Mouse (Mus musculus) spleen, adult 2 months (tissue): ENCODE data around the gene Myo6. TPM values are rescaled to one million over a fixed set of nuclear protein-coding genes. Genes with fewer than 3 reads are reported as not detected.

Source experiments
- DNase-seq, 2 experiments: peaks; one replicate each; pipeline versions ENCODE4 v3.0.0 to v3.0.0-alpha.2; 2012 to 2021; ENCODE audit warnings: low spot score in 2 of 2, low read depth in 1 of 2
- H3K27ac ChIP-seq: fragments of 200-500 bp; 2 replicates; pipeline ENCODE4 v1.5.1; 2012; ENCODE audit warnings: low read length, inconsistent platforms; ENCODE audit not compliant: insufficient read depth
- H3K27me3 ChIP-seq: fragments of 200-500 bp; 2 replicates; pipeline ENCODE4 v1.6.1; 2012; ENCODE audit warnings: mild to moderate bottlenecking, moderate library complexity, low read length, inconsistent platforms; ENCODE audit not compliant: control insufficient read depth, insufficient read depth
- H3K36me3 ChIP-seq: fragments of 200-500 bp; 2 replicates; pipeline ENCODE4 v1.6.1; 2012; ENCODE audit warnings: mild to moderate bottlenecking, low read length, inconsistent platforms; ENCODE audit not compliant: control insufficient read depth, insufficient read depth
- H3K4me1 ChIP-seq: fragments of 200-500 bp; 2 replicates; pipeline ENCODE4 v1.6.1; 2011; ENCODE audit warnings: inconsistent platforms; ENCODE audit not compliant: control insufficient read depth, insufficient read depth, insufficient read length
- H3K4me3 ChIP-seq: fragments of 200-500 bp; 2 replicates; pipeline ENCODE4 v1.5.1; 2011; ENCODE audit warnings: mild to moderate bottlenecking, inconsistent platforms; ENCODE audit not compliant: insufficient read depth, insufficient read length; ENCODE audit errors: extremely low read depth
- CTCF ChIP-seq: fragments of 200-500 bp; IDR thresholded peaks from 2 replicates; pipeline ENCODE4 v1.5.1; 2011; ENCODE audit warnings: mild to moderate bottlenecking, inconsistent platforms; ENCODE audit not compliant: insufficient read depth, insufficient read length, insufficient replicate concordance; ENCODE audit errors: extremely low read depth
- POLR2A ChIP-seq: fragments of 200-500 bp; IDR thresholded peaks from 2 replicates; pipeline ENCODE4 v1.6.1; 2011; ENCODE audit warnings: low read depth, low read length, inconsistent platforms
- whole genome bisulfite sequencing: fragments of 180-500 bp; shearing (Covaris S2); methylation state at CpG from one replicate; pipeline ENCODE4 v1.1.7; 2018; 5-methylcytosine and 5-hydroxymethylcytosine counted together
- polyA plus RNA-seq: library from polyadenylated mRNA; depleted of rRNA; stranded (reverse); fragments of >200 nt; gene quantifications from 2 replicates; pipeline ENCODE4 v1.2.3, GENCODE M21; 2012

Myo6 gene
- polyA plus RNA-seq, 1 experiment = 3.5 TPM

DNA sequence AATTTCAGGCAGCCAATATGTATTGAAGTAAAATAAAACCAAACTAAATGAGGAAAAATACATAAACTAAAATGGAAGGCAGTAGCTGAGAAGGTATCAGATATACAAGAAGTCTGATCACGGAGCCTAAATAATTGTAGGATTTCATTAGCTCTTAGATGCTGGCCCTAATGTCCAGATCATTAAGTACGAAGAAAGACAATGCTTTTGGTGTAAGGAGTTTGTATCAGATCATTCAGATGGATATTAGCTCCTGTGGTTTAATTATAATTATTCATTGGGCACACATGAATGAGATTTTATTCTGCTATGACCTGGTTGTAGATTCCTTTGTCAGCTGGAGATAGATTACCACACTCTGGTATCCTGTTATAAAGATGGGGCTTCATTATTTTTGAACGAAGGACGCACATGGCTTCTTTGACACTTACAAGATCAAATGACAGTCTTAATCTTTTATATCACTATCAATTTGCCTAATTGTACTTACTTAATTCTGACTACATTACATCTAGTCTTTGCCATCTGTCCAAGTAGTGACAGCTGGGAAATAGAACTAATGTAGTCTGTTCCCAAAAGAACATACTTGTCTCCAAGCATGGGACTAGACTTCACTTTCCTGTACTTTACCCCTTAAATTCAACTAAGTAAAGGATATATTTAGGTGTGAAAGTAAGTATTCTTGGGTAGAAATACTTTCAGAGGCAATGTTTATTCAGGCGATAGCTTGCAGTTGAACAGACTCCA, 61.9 kb downstream of the Myo6 start:
- no peak for DNase-seq
- no peaks in the 10 kb centered on the region for H3K36me3 ChIP-seq
- WGBS = 90% methylated on average over 5 of the region's 5 CpGs
- TF ChIP-seq POLR2A (no peak), CTCF (no peak)
- no peaks in the 10 kb centered on the region for H3K27me3 ChIP-seq
- no peak overlapping the region for H3K4me3 ChIP-seq
- H3K27ac ChIP-seq = no peak overlapping the region
- H3K4me1 ChIP-seq = no peaks in the 10 kb centered on the region

- no peak overlapping the region for H3K4me3 ChIP-seq
- no peaks in the 10 kb centered on the region for H3K4me1 ChIP-seq
- TF ChIP-seq CTCF (no peak), POLR2A (no peak)
- H3K27me3 ChIP-seq = no peaks in the 10 kb centered on the region
- H3K36me3 ChIP-seq = no peaks in the 10 kb centered on the region
- no peak overlapping the region for H3K27ac ChIP-seq
- DNase-seq = no peak
- WGBS = 94% methylated on average over 4 of the region's 4 CpGs
Measured at GRCm38 (mm10) chr9:80233831-80234455, 69.1 kb downstream of the Myo6 start.

DNA sequence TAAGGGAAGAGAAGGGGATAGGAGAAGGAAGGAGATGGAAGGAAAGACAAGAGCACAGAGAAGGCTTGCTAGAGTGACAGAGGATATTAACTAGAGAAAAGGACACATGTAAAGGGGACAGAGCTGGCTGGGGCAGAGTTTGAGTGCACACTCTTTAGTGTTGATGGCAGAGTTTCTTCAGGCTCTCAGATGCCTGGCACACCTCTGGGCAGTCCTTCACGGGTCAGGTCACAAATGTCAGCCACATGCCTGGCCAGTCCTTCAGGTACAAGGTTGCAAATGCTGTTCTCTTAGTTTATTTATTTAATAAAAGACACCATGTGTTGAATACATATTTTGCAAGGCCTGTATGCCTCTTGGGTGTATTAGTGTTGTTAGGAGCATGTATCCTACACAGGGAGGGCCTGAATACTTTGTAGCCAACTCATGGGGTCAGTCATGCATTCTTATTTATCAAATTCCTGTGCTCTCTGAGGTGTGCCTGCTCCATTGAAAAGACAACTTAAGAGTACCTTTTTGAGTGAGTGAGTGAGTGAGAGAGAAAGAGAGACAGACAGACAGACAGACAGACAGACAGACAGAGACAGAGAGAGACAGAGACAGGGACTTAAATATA, 72.5 kb downstream of the Myo6 start:
- Histone ChIP-seq H3K27ac (no peak overlapping the region), H3K4me3 (no peak overlapping the region)
- 79% methylated on average over 1 of the region's 1 CpGs for WGBS

GRCm38 (mm10) chr9:80241719-80242118, 76.9 kb downstream of the Myo6 start:
- no peak for DNase-seq
- Histone ChIP-seq H3K27me3 (no peaks in the 10 kb centered on the region), H3K4me1 (no peaks in the 10 kb centered on the region), H3K27ac (no peak overlapping the region), H3K36me3 (no peaks in the 10 kb centered on the region), H3K4me3 (no peak overlapping the region)
- TF ChIP-seq CTCF (no peak), POLR2A (no peak)
- 88% methylated on average over 6 of the region's 6 CpGs for WGBS

More for the DNA sequence above, 72.5 kb downstream of the Myo6 start:
- Histone ChIP-seq H3K4me1 (no peaks in the 10 kb centered on the region), H3K27me3 (no peaks in the 10 kb centered on the region), H3K36me3 (no peaks in the 10 kb centered on the region)
- no peak for TF ChIP-seq POLR2A
- TF ChIP-seq CTCF = no peak
- no peak for DNase-seq

GRCm38 (mm10) chr9:80252146-80252545, 87.3 kb downstream of the Myo6 start:
- no peak for DNase-seq
- 29% methylated on average over 10 of the region's 10 CpGs for WGBS
- no peak for TF ChIP-seq CTCF
- TF ChIP-seq POLR2A = no peak
- no peaks in the 10 kb centered on the region for H3K4me1 ChIP-seq
- no peaks in the 10 kb centered on the region for H3K36me3 ChIP-seq
- no peaks in the 10 kb centered on the region for H3K27me3 ChIP-seq
- no peak overlapping the region for H3K27ac ChIP-seq
- H3K4me3 ChIP-seq = no peak overlapping the region

- Histone ChIP-seq H3K4me3 (no peak overlapping the region), H3K27me3 (no peaks in the 10 kb centered on the region), H3K4me1 (no peaks in the 10 kb centered on the region), H3K36me3 (no peaks in the 10 kb centered on the region), H3K27ac (no peak overlapping the region)
- WGBS = 40% methylated on average over 9 of the region's 9 CpGs
- DNase-seq = no peak
- TF ChIP-seq CTCF = no peak
- no peak for TF ChIP-seq POLR2A
Measured at GRCm38 (mm10) chr9:80253241-80253640, 88.4 kb downstream of the Myo6 start.
